Mouse (Mus musculus): ENCODE measurements at regions not wholly inside any gene's neighbourhood (a gene's known extent, or its start where the extent isn't known, plus 50 kb on each side); places are given as distances from the start of the nearest gene placed in this dataset.

GRCm38 (mm10) chr3:58138726-58139585 lies 275.6 kb upstream of the Tsc22d2 start:
- peak in 1 of 2 experiments; percentile 64 for DNase-seq (ENCODE audit: extremely low spot score in 1 of 2, low spot score in 1 of 2)

- DNase-seq (ENCODE audit: extremely low spot score in 1 of 2, low spot score in 1 of 2) = no peak
These were observed 268.4 kb upstream of the Tsc22d2 start for GRCm38 (mm10) chr3:58146108-58146507.

- no peak for DNase-seq (ENCODE audit: extremely low spot score in 1 of 2, low spot score in 1 of 2)
These were observed 267.8 kb upstream of the Tsc22d2 start for GRCm38 (mm10) chr3:58146762-58147161.

GRCm38 (mm10) chr3:58153141-58153540 lies 261.4 kb upstream of the Tsc22d2 start:
- DNase-seq (ENCODE audit: extremely low spot score in 1 of 2, low spot score in 1 of 2) = peak; percentile 36 to 57

- no peak for DNase-seq (ENCODE audit: extremely low spot score in 1 of 2, low spot score in 1 of 2)
These were observed 260.4 kb upstream of the Tsc22d2 start for GRCm38 (mm10) chr3:58153874-58154756.

DNA sequence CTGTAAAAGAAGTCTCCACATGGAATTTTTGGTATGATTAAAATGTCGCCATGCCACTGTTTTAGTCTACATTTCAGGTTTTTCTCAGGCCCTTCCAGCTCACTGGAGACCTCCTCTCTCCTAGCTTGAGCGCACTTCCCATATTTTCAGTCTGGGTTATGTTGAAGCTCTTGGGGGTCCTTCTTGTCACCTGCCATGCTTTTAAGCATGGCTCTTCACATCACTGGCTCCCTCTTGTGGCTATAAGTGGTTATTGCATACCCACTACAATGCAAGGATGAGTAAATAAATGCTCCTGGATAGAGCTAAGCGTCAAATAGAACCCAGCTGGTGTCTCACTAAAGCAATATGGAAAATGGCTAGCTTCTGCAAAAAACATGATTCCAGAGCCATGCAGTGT lies 255.1 kb upstream of the Tsc22d2 start:
- peak in 1 of 2 experiments; percentile 75 for DNase-seq (ENCODE audit: extremely low spot score in 1 of 2, low spot score in 1 of 2)

DNA sequence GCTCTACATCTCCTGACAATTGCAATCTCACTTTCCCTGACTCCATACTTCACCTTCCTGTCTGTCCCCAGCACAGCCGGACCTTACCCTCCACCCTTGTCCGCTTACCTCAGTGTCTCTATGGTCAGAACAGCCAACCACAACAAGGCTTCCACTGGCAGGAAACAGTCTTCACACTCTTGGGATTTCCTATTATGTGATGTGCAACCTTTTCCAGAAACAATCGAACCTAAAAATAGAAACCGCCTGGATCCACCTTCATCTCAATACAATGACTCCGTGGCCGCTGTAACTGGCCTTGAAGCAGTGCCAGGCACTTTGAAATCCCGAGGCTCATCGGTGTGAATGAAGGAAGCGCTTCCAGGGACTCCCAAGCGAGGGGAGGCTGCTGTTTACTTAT lies 252.3 kb upstream of the Tsc22d2 start:
- no peak for DNase-seq (ENCODE audit: extremely low spot score in 1 of 2, low spot score in 1 of 2)

DNA sequence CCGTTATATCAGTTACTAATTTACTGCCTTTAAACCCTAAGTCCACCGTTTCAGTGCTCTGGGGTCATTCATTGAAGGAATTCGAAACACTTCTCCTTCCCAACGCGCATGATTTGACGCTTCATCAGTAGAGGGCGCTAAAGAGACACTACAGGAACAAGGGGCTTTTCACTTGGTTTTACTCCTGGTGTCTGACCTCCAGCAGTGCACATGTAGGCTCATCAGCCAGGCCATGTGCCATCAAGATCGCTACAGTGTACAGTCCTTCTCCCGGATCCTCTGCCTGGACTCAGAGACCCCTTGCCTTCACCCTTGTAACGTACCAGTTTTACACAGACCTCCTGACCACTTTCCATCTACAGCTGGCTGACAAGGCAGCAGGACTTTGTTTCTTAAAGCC lies 250.7 kb upstream of the Tsc22d2 start:
- DNase-seq (ENCODE audit: extremely low spot score in 1 of 2, low spot score in 1 of 2) = peak in 1 of 2 experiments; percentile 91

DNA sequence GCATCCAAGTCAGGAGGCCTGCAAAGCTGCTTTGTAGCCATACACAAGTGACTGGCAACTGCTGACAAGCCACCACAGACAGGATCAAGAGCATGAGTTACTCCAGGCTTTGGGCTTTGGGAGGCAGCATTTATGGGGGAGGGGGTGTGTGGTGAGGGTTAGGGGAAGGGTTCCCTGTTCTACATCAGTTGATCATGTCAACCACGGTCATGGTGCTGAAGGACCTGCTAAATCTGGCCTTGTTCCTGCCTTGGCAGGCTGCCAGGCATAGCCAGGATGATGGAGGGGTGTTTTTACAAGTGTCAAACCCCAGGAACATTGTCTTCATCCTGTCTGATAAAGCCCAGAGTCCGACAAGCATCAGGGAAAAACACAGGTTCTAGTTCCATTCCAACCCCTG lies 247.9 kb upstream of the Tsc22d2 start:
- no peak for DNase-seq (ENCODE audit: extremely low spot score in 1 of 2, low spot score in 1 of 2)

DNA sequence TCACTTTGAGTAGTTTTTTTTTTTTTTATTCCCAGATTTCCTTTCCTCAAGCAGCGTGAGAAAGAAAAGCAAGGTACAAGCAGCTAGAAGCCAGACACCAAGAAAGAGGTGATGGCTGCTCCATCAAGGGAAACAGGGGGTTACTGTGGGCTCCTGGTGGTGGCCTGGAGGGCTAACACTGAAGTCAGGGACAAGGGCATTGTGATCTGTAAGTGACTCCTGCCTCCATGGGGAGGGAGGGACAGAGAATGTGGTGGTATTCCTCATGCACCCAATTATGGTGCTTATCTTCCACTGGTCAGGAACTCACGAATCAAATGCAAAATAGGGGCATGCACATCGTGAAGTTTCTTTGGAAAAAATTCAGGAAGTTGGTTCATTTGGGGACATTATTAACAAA lies 247.4 kb upstream of the Tsc22d2 start:
- DNase-seq (ENCODE audit: extremely low spot score in 1 of 2, low spot score in 1 of 2) = no peak

DNA sequence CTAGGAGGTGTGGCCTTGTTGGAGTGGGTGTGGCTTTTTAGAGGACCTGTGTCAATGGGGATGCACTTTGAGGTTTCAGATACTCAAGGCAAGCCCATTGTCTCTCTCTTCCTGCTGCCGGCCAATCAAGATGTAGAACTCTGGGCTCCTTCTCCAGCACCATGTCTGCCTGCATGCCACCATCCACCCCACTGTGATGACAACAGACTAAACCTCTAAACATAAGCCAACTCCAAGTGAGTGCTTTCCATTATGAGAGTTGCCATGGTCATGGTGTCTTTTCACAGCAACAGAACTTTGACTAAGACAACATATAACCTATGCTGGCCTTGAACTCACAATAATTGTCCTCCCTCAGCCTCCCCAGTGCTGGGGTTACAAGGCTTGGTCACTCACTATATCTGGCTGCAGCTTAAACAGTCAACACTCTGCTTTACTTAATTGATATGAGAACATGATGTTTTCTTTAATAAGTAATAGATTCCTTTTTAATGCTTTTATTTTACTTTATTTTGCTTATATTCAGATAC lies 246.7 kb upstream of the Tsc22d2 start:
- DNase-seq (ENCODE audit: extremely low spot score in 1 of 2, low spot score in 1 of 2) = no peak

DNA sequence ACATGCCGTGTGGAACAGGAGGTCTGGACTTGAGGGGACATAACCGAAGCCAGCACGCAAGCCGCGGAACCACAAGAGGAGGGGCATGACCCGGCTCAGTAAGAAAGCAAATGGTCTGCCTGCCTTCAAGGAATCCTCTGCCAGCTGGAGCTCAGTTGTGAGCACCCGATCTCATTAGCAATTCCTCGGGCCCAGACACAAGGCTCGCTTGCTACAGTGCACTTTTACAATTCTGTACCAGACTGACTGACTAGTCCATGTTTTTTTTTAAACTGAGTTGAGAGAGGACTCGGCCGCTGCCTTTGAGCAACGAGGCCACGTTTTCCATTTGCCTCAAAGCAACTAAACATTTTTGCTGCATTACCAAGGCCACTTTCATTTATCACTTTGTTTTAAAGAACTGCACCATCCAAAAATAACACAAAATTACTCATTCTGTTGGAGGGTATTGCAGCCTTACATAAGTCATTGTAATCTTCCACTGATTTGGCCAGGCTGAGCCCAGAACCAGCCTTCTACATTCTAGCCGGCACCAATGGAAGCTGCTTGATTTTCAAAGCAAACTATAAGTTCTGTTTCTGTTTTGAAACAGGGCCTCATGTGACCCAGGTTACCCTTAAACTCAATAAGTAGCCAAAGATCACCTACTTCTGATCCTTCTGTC lies 245.9 kb upstream of the Tsc22d2 start:
- DNase-seq (ENCODE audit: extremely low spot score in 1 of 2, low spot score in 1 of 2) = peak in 1 of 2 experiments; percentile 53

GRCm38 (mm10) chr3:58169786-58170185 lies 244.7 kb upstream of the Tsc22d2 start:
- DNase-seq (ENCODE audit: extremely low spot score in 1 of 2, low spot score in 1 of 2) = no peak

DNA sequence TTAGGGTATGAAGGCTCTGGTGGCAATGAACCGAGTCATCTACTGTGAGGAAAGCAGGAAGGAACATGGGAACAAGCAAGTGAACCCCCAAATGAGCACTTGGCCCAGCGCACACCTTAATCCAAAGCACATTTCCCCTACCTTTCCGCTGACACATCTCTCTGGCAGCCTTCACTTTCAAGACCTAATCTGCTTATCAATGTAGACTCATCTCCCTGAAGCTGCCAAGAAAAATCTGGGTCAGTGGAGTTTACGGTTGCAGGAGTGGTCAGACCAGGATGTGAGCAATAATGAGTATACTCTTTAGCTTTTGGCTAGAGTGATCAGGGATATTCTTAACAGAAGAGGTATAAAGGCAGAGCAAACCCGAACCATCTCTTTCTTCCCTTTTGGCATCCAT lies 242.4 kb upstream of the Tsc22d2 start:
- DNase-seq (ENCODE audit: extremely low spot score in 1 of 2, low spot score in 1 of 2) = no peak

- DNase-seq (ENCODE audit: extremely low spot score in 1 of 2, low spot score in 1 of 2) = no peak
These were observed 240.7 kb upstream of the Tsc22d2 start for GRCm38 (mm10) chr3:58173821-58174220.

DNA sequence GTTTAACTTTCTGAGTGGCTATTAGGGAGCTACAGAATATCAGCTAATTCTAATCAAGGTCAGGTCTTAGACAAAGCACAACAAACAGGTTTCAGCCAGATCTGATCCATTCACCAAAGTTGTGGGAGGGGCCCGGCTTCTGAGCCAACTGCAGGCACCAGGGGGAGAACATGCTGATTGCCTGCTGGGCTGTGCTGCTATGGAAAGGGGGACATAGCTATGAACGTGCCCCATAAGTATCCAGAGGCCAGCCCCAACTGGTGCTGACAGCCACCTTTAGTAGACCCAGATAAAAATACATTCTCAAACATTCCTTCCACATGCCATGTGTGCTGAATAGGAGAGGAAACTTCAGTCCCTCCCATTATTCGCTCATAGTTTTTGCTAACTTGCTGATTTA lies 232.8 kb upstream of the Tsc22d2 start:
- no peak for DNase-seq (ENCODE audit: extremely low spot score in 1 of 2, low spot score in 1 of 2)

DNA sequence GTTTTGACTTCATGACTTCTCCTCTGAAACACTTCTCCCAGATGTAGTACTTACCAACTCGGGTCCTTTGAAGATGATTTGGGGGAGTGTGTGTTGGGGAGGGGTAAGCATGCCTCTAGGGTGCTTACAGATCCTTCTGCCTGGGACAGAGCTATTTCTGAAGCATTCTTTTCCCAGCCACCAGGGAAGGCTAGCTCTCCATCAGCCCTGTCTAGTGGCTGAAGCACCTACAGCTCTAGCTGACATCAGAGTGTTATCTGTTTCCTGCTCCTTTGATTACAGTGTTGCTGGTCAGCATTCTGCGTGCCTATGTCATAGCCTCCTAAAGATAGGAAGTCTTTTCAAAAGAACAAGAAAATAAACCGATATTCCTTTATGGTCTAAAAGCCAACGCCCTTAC lies 232.2 kb upstream of the Tsc22d2 start:
- DNase-seq (ENCODE audit: extremely low spot score in 1 of 2, low spot score in 1 of 2) = no peak

GRCm38 (mm10) chr3:58183279-58183678 lies 231.2 kb upstream of the Tsc22d2 start:
- no peak for DNase-seq (ENCODE audit: extremely low spot score in 1 of 2, low spot score in 1 of 2)

DNA sequence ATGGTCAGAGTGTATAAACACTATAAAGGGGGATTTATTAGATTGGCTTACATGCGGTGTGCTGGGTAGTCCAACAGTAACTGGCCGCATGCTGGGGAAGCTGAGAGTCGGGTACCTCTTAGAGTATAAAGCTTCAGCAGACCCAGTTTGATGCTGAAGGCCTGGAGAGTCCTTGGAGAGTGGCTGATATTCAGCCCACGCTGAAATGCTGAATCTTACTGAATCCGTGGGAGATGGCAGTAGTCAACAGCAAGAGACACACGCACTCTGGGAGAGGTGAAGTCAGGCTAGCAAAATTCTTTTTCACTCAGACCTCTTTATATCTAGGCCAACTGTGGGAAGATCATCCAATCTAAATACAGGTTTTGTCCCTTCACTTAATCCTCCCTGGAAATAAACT lies 214.1 kb upstream of the Tsc22d2 start:
- peak in 1 of 2 experiments; percentile 29 for DNase-seq (ENCODE audit: extremely low spot score in 1 of 2, low spot score in 1 of 2)

GRCm38 (mm10) chr3:58202816-58203215 lies 211.7 kb upstream of the Tsc22d2 start:
- DNase-seq (ENCODE audit: extremely low spot score in 1 of 2, low spot score in 1 of 2) = no peak

- DNase-seq (ENCODE audit: extremely low spot score in 1 of 2, low spot score in 1 of 2) = no peak
These were observed 210.7 kb upstream of the Tsc22d2 start for GRCm38 (mm10) chr3:58203806-58204205.
